Mouse (Mus musculus) heart, embryonic 15.5 days (tissue): ENCODE data around the gene Pou1f1. TPM values are rescaled to one million over a fixed set of nuclear protein-coding genes. Genes with fewer than 3 reads are reported as not detected.

ENCODE experiments used
- ATAC-seq: fragments of 200-750 bp; cut with Nextera tagmentation; replicated peaks from 2 replicates; pipeline ENCODE4 v1.8.0; 2017; ENCODE audit warnings: low read depth, moderate TSS enrichment; ENCODE audit not compliant: insufficient number of reproducible peaks, insufficient read depth, low FRiP score
- H3K27ac ChIP-seq: fragments of 300-500 bp; sonication (generic); 2 replicates; pipeline ENCODE4 v1.5.1; 2015; ENCODE audit warnings: mild to moderate bottlenecking, inconsistent platforms
- H3K27me3 ChIP-seq: fragments of 300-500 bp; sonication (generic); 2 replicates; pipeline ENCODE4 v1.6.1; 2015; ENCODE audit warnings: inconsistent platforms
- H3K36me3 ChIP-seq: fragments of 300-500 bp; sonication (generic); 2 replicates; pipeline ENCODE4 v1.6.1; 2015; ENCODE audit warnings: mild to moderate bottlenecking, inconsistent platforms
- H3K4me1 ChIP-seq: fragments of 300-500 bp; sonication (generic); replicated peaks from 2 replicates; pipeline ENCODE4 v1.6.1; 2015; ENCODE audit warnings: inconsistent platforms
- H3K4me2 ChIP-seq: fragments of 300-500 bp; sonication (generic); 2 replicates; pipeline ENCODE4 v1.6.1; 2015; ENCODE audit warnings: inconsistent platforms, mild to moderate bottlenecking, moderate library complexity
- H3K4me3 ChIP-seq: fragments of 300-500 bp; sonication (generic); 2 replicates; pipeline ENCODE4 v1.5.1; 2015; ENCODE audit warnings: mild to moderate bottlenecking, inconsistent platforms
- H3K9ac ChIP-seq: fragments of 300-500 bp; sonication (generic); 2 replicates; pipeline ENCODE4 v1.6.1; 2015; ENCODE audit warnings: mild to moderate bottlenecking, inconsistent platforms
- H3K9me3 ChIP-seq: fragments of 300-500 bp; sonication (generic); replicated peaks from 2 replicates; pipeline ENCODE4 v1.6.1; 2016; ENCODE audit warnings: inconsistent platforms
- WGBS: fragments of 180-500 bp; shearing (Covaris S2); methylation state at CpG from one replicate; pipeline ENCODE4 v1.1.7; 2015; ENCODE audit warnings: mixed read lengths; 5-methylcytosine and 5-hydroxymethylcytosine counted together
- polyA plus RNA-seq: library from polyadenylated mRNA; unstranded; fragments of >200 nt; fragmentation: Nextera tagmentation; extraction: Ambion mirVana; gene quantifications from 2 replicates; pipeline ENCODE4 v1.2.1, GENCODE M21; 2015

The Pou1f1 gene
- not detected in 2 replicates for polyA plus RNA-seq

GRCm38 (mm10) chr16:65520211-65520610 lies at the start of gene Pou1f1:
Pou1f1 (plus strand) TSS chr16:65520511.
- H3K9me3 ChIP-seq = no peaks in the 10 kb centered on the region

GRCm38 (mm10) chr16:65470650-65471049 lies 49.7 kb upstream of the Pou1f1 start:
- H3K27me3 ChIP-seq = no peaks in the 10 kb centered on the region
- no peaks in the 10 kb centered on the region for H3K9me3 ChIP-seq
- H3K9ac ChIP-seq = no peak overlapping the region
- H3K36me3 ChIP-seq = no peaks in the 10 kb centered on the region
- WGBS = 57% methylated on average over 4 of the region's 4 CpGs
- no peak overlapping the region for H3K4me2 ChIP-seq
- H3K4me1 ChIP-seq = no peaks in the 10 kb centered on the region
- ATAC-seq = no peak
- no peak overlapping the region for H3K4me3 ChIP-seq
- no peak overlapping the region for H3K27ac ChIP-seq

More at GRCm38 (mm10) chr16:65520211-65520610, at the start of gene Pou1f1:
- 70% methylated on average over 6 of the region's 6 CpGs for WGBS
- Histone ChIP-seq H3K4me3 (no peak within 1 kb of the TSS), H3K27ac (no peak within 1 kb of the TSS), H3K9ac (no peak within 1 kb of the TSS), H3K4me2 (no peak within 1 kb of the TSS), H3K36me3 (no peaks in the 10 kb centered on the region), H3K27me3 (no peaks in the 10 kb centered on the region), H3K4me1 (no peaks in the 10 kb centered on the region)
- no peak for ATAC-seq

GRCm38 (mm10) chr16:65472472-65473001 lies 47.8 kb upstream of the Pou1f1 start:
- H3K36me3 ChIP-seq = no peaks in the 10 kb centered on the region
- 19% methylated on average over 5 of the region's 5 CpGs for WGBS
- no peaks in the 10 kb centered on the region for H3K9me3 ChIP-seq
- H3K27ac ChIP-seq = no peak overlapping the region
- H3K27me3 ChIP-seq = no peaks in the 10 kb centered on the region
- no peaks in the 10 kb centered on the region for H3K4me1 ChIP-seq
- ATAC-seq = no peak
- no peak overlapping the region for H3K9ac ChIP-seq
- H3K4me3 ChIP-seq = no peak overlapping the region
- no peak overlapping the region for H3K4me2 ChIP-seq

- Histone ChIP-seq H3K27me3 (no peaks in the 10 kb centered on the region), H3K4me2 (no peak overlapping the region), H3K4me1 (no peaks in the 10 kb centered on the region), H3K4me3 (no peak overlapping the region), H3K36me3 (no peaks in the 10 kb centered on the region), H3K9ac (no peak overlapping the region), H3K9me3 (no peaks in the 10 kb centered on the region), H3K27ac (no peak overlapping the region)
- no peak for ATAC-seq
- 80% methylated on average over 6 of the region's 6 CpGs for WGBS
These were observed 34.6 kb upstream of the Pou1f1 start for GRCm38 (mm10) chr16:65485726-65486125.

- no peak for ATAC-seq
- no peak overlapping the region for H3K27ac ChIP-seq
- no peaks in the 10 kb centered on the region for H3K9me3 ChIP-seq
- 57% methylated on average over 5 of the region's 5 CpGs for WGBS
- H3K27me3 ChIP-seq = no peaks in the 10 kb centered on the region
- no peaks in the 10 kb centered on the region for H3K36me3 ChIP-seq
- H3K4me2 ChIP-seq = no peak overlapping the region
- H3K9ac ChIP-seq = no peak overlapping the region
- no peaks in the 10 kb centered on the region for H3K4me1 ChIP-seq
- H3K4me3 ChIP-seq = no peak overlapping the region
These were observed 24.3 kb upstream of the Pou1f1 start for GRCm38 (mm10) chr16:65496030-65496429.

GRCm38 (mm10) chr16:65497049-65497448 lies 23.3 kb upstream of the Pou1f1 start:
- H3K4me3 ChIP-seq = no peak overlapping the region
- no peak overlapping the region for H3K27ac ChIP-seq
- WGBS = 32% methylated on average over 2 of the region's 2 CpGs
- H3K9me3 ChIP-seq = no peaks in the 10 kb centered on the region
- no peak overlapping the region for H3K4me2 ChIP-seq
- H3K9ac ChIP-seq = no peak overlapping the region
- no peaks in the 10 kb centered on the region for H3K4me1 ChIP-seq
- H3K27me3 ChIP-seq = no peaks in the 10 kb centered on the region
- H3K36me3 ChIP-seq = no peaks in the 10 kb centered on the region
- no peak for ATAC-seq

GRCm38 (mm10) chr16:65514223-65514622 lies 6.1 kb upstream of the Pou1f1 start:
- ATAC-seq = no peak
- Histone ChIP-seq H3K36me3 (no peaks in the 10 kb centered on the region), H3K4me1 (no peaks in the 10 kb centered on the region), H3K4me3 (no peak overlapping the region), H3K9ac (no peak overlapping the region), H3K27ac (no peak overlapping the region), H3K4me2 (no peak overlapping the region), H3K27me3 (no peaks in the 10 kb centered on the region), H3K9me3 (no peaks in the 10 kb centered on the region)
- 60% methylated on average over 7 of the region's 7 CpGs for WGBS

GRCm38 (mm10) chr16:65526004-65526403 lies 5.7 kb downstream of the Pou1f1 start:
- Histone ChIP-seq H3K4me3 (no peak overlapping the region), H3K27me3 (no peaks in the 10 kb centered on the region), H3K9me3 (no peaks in the 10 kb centered on the region), H3K9ac (no peak overlapping the region), H3K4me1 (no peaks in the 10 kb centered on the region), H3K4me2 (no peak overlapping the region), H3K27ac (no peak overlapping the region), H3K36me3 (no peaks in the 10 kb centered on the region)
- 80% methylated on average over 2 of the region's 2 CpGs for WGBS
- no peak for ATAC-seq

GRCm38 (mm10) chr16:65526695-65527094 lies 6.4 kb downstream of the Pou1f1 start:
- Histone ChIP-seq H3K27ac (no peak overlapping the region), H3K4me2 (no peak overlapping the region), H3K36me3 (no peaks in the 10 kb centered on the region), H3K9me3 (no peaks in the 10 kb centered on the region), H3K27me3 (no peaks in the 10 kb centered on the region), H3K4me3 (no peak overlapping the region), H3K4me1 (no peaks in the 10 kb centered on the region), H3K9ac (no peak overlapping the region)
- WGBS = 74% methylated on average over 5 of the region's 5 CpGs
- ATAC-seq = no peak

- Histone ChIP-seq H3K27me3 (no peaks in the 10 kb centered on the region), H3K27ac (no peak overlapping the region), H3K4me3 (no peak overlapping the region), H3K4me1 (no peaks in the 10 kb centered on the region), H3K9me3 (no peaks in the 10 kb centered on the region), H3K9ac (no peak overlapping the region), H3K36me3 (no peaks in the 10 kb centered on the region), H3K4me2 (no peak overlapping the region)
- ATAC-seq = no peak
- 31% methylated on average over 5 of the region's 5 CpGs for WGBS
These were observed 9.3 kb downstream of the Pou1f1 start for GRCm38 (mm10) chr16:65529589-65529988.

GRCm38 (mm10) chr16:65531663-65532062 lies 11.4 kb downstream of the Pou1f1 start:
- no peak overlapping the region for H3K9ac ChIP-seq
- no peak overlapping the region for H3K27ac ChIP-seq
- H3K4me3 ChIP-seq = no peak overlapping the region
- no peaks in the 10 kb centered on the region for H3K36me3 ChIP-seq
- ATAC-seq = no peak
- H3K9me3 ChIP-seq = no peaks in the 10 kb centered on the region
- H3K27me3 ChIP-seq = no peaks in the 10 kb centered on the region
- H3K4me2 ChIP-seq = no peak overlapping the region
- no peaks in the 10 kb centered on the region for H3K4me1 ChIP-seq
- whole genome bisulfite sequencing = 54% methylated on average over 8 of the region's 8 CpGs

GRCm38 (mm10) chr16:65533315-65533999 lies 13.1 kb downstream of the Pou1f1 start:
- H3K4me1 ChIP-seq = no peaks in the 10 kb centered on the region
- no peak overlapping the region for H3K27ac ChIP-seq
- WGBS = 31% methylated on average over 12 of the region's 12 CpGs
- no peak overlapping the region for H3K9ac ChIP-seq
- no peaks in the 10 kb centered on the region for H3K27me3 ChIP-seq
- no peaks in the 10 kb centered on the region for H3K9me3 ChIP-seq
- no peak overlapping the region for H3K4me3 ChIP-seq
- H3K4me2 ChIP-seq = peak overlapping the region; percentile 15; the same call in 1 of the 2 replicates
- H3K36me3 ChIP-seq = no peaks in the 10 kb centered on the region
- ATAC-seq = no peak
